Mouse (Mus musculus) intestine, embryonic 16.5 days (tissue): ENCODE measurements around the gene Cdk2ap2. TPM values are rescaled to one million over a fixed set of nuclear protein-coding genes. Genes with fewer than 3 reads are reported as not detected.
"Not testable (repeated sequence)": the region's sequence is repeated elsewhere in the genome, so short reads cannot be mapped to it uniquely, and the experiment has no call there.

Experiments
- ATAC-seq: fragments of 200-750 bp; cut with Nextera tagmentation; 2 replicates; pipeline ENCODE4 v1.8.0; 2017; ENCODE audit warnings: moderate TSS enrichment, moderate library complexity
- H3K27ac ChIP-seq: fragments of 300-500 bp; sonication (generic); 2 replicates; pipeline ENCODE4 v1.5.1; 2014; ENCODE audit warnings: mild to moderate bottlenecking, low read length
- H3K27me3 ChIP-seq: fragments of 300-500 bp; sonication (generic); replicated peaks from 2 replicates; pipeline ENCODE4 v1.6.1; 2014; ENCODE audit warnings: low read length, control low read depth, mixed read lengths; ENCODE audit not compliant: control insufficient read depth, insufficient read depth
- H3K36me3 ChIP-seq: fragments of 300-500 bp; sonication (generic); 2 replicates; pipeline ENCODE4 v1.6.1; 2014; ENCODE audit warnings: low read length, control low read depth; ENCODE audit not compliant: control insufficient read depth, insufficient read depth
- H3K4me1 ChIP-seq: fragments of 300-500 bp; sonication (generic); 2 replicates; pipeline ENCODE4 v1.6.1; 2014; ENCODE audit warnings: low read length, control low read depth, mixed read lengths; ENCODE audit not compliant: control insufficient read depth, insufficient read depth
- H3K4me2 ChIP-seq: fragments of 300-500 bp; sonication (generic); 2 replicates; pipeline ENCODE4 v1.6.1; 2014; ENCODE audit warnings: low read depth, low read length, control low read depth
- H3K4me3 ChIP-seq: fragments of 300-500 bp; sonication (generic); 2 replicates; pipeline ENCODE4 v1.5.1; 2014; ENCODE audit warnings: mild to moderate bottlenecking, low read length
- H3K9ac ChIP-seq: fragments of 300-500 bp; sonication (generic); 2 replicates; pipeline ENCODE4 v1.6.1; 2014; ENCODE audit warnings: low read depth, low read length
- H3K9me3 ChIP-seq: fragments of 300-500 bp; sonication (generic); 2 replicates; pipeline ENCODE4 v1.6.1; 2016; ENCODE audit warnings: low read length, control low read depth; ENCODE audit not compliant: control insufficient read depth
- WGBS: fragments of 180-500 bp; shearing (Covaris S2); extraction: QIAGEN DNeasy Blood & Tissue Kit; methylation state at CpG from one replicate; pipeline ENCODE4 v1.1.7; 2014; 5-methylcytosine and 5-hydroxymethylcytosine counted together
- polyA plus RNA-seq: library from polyadenylated mRNA; unstranded; fragments of >200 nt; fragmentation: Nextera tagmentation; extraction: Ambion mirVana; gene quantifications from 2 replicates; pipeline ENCODE4 v1.2.1, GENCODE M21; 2015

Cdk2ap2 gene
- polyA plus RNA-seq = 159 TPM in 2 replicates

DNA sequence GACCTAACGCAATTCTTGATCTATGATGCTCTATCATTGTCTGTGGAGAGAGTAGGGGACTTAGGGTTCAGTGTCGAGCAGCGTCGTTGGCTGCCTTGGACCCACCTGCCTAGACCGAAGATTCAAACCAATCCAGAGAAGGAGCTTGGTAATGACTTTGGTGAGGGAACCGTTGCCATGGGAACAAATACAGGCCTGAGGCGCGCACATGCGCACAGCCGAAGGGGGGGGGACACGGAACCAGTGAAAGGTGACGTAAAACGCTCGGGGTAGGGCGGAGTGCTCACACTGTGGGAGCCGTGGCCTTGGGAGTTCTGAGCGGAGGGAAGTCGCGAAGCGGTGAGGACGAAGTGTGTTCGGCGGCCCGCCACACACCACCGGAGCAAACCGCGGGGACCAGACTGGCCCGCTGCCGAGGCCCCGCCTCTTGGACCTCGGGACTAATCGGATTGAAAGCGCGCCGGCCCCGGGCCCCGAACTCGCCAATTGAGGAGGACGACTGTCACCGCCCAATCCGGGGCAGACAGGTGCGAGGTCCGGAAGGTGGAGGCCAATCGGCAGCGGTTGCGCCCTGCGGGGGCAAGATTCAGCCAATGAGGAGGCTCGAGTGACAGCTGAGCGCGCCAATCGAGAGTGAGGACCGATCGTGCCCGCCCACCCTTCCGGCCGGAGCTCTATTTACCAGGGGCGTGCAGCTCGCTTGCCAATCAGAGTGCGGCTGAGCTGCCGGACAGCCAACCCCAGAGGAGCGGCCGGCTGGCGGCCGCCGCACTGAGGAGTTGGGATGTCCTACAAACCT lies at the start of gene Cdk2ap2:
Gene Cdk2ap2 (plus strand): TSS at position 541 of the 799 bp plus-strand sequence.
- WGBS = under 1% methylated on average over 64 of the region's 65 CpGs
- peak within 1 kb of the TSS; percentile 91 for H3K27ac ChIP-seq
- H3K27me3 ChIP-seq = 0 out of 2 replicates have a peak, but pooled peaks cover 4% of the 10 kb centered on the region
- H3K4me2 ChIP-seq = peak within 1 kb of the TSS; percentile 73
- ATAC-seq = peak; percentile 94
- no peaks in the 10 kb centered on the region for H3K36me3 ChIP-seq
- H3K4me3 ChIP-seq = peak within 1 kb of the TSS; percentile 70
- H3K9ac ChIP-seq = peak within 1 kb of the TSS; percentile 76
- H3K4me1 ChIP-seq = peaks cover 38% of the 10 kb centered on the region
- H3K9me3 ChIP-seq = no peaks in the 10 kb centered on the region

DNA sequence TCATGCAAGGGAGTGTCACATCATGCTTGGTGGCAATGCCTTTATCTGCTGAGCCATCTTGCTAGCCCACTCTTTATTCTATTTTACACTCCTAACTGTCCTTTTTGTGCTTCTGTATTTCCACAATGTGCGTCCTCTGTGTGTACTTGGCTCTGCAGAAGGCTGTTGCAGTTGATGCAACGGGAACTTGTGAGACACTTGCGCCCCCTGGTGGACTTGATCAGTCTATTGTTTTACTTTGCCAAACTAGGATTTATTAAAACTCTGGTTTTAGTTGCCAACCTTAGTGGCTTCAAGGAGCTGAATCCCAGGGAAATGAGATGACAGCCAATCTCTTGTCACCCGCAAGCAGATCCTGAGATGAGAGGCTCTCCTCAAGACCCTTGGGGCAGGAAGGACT lies 49.1 kb upstream of the Cdk2ap2 start:
- no peaks in the 10 kb centered on the region; the same call in 1 of the 2 replicates for H3K9me3 ChIP-seq
- 22% methylated on average over 4 of the region's 4 CpGs for WGBS
- H3K27me3 ChIP-seq = no peaks in the 10 kb centered on the region
- H3K27ac ChIP-seq = no peak overlapping the region
- H3K4me3 ChIP-seq = no peak overlapping the region
- peaks cover 4% of the 10 kb centered on the region; the same call in 1 of the 2 replicates for H3K4me1 ChIP-seq
- ATAC-seq = no peak
- no peaks in the 10 kb centered on the region for H3K36me3 ChIP-seq
- no peak overlapping the region for H3K4me2 ChIP-seq
- H3K9ac ChIP-seq = no peak overlapping the region

DNA sequence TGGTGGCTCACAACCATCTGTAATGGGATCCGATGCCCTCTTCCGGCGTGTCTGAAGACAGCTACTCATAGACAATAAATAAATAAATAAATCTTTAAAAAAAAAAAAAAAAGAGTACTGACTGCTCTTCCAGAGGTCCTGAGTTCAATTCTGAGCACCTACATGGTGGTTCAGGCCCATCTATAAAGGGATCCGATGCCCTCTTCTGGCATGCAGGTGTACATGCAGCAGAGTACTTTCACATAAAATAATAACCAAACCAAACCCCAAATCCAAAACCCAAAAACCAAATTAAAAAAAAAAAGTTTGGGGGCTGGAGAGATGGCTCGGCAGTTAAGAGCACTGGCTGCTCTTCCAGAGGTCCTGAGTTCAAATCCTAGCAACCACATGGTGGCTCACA lies 47.9 kb upstream of the Cdk2ap2 start:
- not testable (repeated sequence) for H3K4me2 ChIP-seq, H3K9ac ChIP-seq, H3K36me3 ChIP-seq, H3K4me1 ChIP-seq, ATAC-seq, H3K27me3 ChIP-seq, H3K9me3 ChIP-seq, H3K27ac ChIP-seq, H3K4me3 ChIP-seq
- WGBS = 86% methylated on average over 5 of the region's 5 CpGs

DNA sequence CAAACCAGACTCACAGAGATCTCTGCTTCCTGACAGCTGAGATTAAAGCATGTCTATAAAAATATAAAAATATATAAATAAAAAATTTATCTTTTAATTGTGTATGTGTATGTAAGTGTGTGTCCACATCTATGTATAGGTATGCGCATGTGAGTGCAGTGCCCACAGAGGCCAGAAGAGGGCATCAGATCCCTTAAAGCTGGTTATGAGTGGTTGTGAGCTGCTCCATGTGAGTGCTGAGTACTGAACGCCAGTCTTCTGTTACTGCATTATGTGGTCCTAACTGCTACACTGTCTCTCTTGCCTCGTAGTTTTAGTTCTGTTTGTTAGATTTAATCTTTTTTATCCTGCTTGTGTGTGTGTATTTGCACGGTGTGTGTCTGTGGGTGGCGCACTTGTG lies 46.0 kb upstream of the Cdk2ap2 start:
- WGBS = 95% methylated on average over 5 of the region's 5 CpGs
- no peak overlapping the region for H3K9ac ChIP-seq
- H3K4me1 ChIP-seq = peaks cover 6% of the 10 kb centered on the region; the same call in 1 of the 2 replicates
- H3K36me3 ChIP-seq = no peaks in the 10 kb centered on the region
- H3K4me3 ChIP-seq = no peak overlapping the region
- no peak for ATAC-seq
- H3K4me2 ChIP-seq = no peak overlapping the region
- H3K27me3 ChIP-seq = no peaks in the 10 kb centered on the region
- H3K9me3 ChIP-seq = no peaks in the 10 kb centered on the region; the same call in 1 of the 2 replicates
- H3K27ac ChIP-seq = no peak overlapping the region

DNA sequence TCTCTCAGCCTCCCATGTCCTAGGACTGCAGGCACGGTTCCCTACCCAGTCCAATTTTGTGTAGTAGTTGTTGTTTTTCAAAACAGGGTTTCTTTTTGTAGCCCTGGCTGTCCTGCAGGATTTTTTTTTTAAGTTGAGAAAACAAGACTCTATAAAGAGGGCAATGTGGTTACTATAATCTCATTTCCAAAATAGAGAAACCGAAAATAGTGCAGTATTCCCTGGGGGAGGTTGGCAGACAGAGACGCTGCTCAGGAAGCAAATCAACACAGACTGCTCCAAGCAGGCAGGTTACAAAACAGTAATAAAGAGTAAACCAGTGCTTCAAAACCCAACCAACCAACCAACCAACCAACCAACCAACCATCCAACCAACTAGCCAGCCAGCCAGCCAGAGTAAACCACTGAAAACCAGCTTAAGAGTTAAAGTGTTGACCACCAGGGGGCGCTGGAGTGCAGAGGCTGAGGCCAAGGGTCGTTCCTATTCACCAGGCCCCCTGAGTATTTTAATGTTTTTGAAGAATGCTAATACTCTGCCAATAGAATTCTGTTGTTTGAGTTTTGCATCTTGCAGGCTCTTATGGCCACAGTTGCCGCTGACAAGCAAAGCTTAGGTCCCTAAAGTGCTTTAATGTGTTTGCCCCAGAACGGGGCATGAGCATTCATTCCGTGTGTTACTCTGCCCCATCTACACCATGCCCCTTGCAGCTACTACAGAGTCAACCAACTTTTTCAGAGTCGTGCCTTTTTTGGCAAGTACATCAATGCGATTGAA lies 45.1 kb upstream of the Cdk2ap2 start:
- Histone ChIP-seq H3K27me3 (no peaks in the 10 kb centered on the region), H3K27ac (no peak overlapping the region), H3K9me3 (no peaks in the 10 kb centered on the region; the same call in 1 of the 2 replicates), H3K4me2 (no peak overlapping the region), H3K4me1 (peaks cover 12% of the 10 kb centered on the region), H3K9ac (no peak overlapping the region), H3K4me3 (no peak overlapping the region), H3K36me3 (no peaks in the 10 kb centered on the region)
- WGBS = 52% methylated on average over 10 of the region's 10 CpGs
- ATAC-seq = no peak

DNA sequence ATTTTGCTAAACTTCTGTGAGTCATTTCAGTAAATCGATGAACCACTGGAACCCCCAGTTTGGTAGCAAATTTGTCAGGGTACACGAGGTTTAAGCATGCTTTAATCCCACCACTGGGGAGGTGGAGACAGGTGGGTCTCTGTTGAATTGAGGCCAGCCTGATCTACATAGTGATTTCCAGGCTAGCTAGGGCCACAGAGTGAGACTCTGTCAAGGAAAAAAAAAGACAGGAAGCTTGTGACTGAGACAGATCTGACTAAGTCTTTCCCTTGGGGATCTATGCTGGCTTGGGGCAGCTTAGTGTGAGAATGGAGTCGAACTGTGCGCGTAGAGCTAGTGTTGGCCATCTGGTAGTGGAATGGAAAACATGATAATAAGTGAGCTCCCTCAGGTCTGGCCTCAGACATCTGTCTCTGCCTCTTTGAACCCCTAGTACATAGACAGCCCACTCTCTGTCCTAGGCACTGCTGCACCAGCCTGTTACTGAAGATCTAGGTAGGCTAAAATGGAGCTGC lies 44.4 kb upstream of the Cdk2ap2 start:
- no peak overlapping the region for H3K4me3 ChIP-seq
- no peak overlapping the region for H3K9ac ChIP-seq
- no peaks in the 10 kb centered on the region for H3K27me3 ChIP-seq
- 80% methylated on average over 5 of the region's 5 CpGs for WGBS
- H3K4me2 ChIP-seq = no peak overlapping the region
- H3K4me1 ChIP-seq = peaks cover 15% of the 10 kb centered on the region
- H3K9me3 ChIP-seq = no peaks in the 10 kb centered on the region; the same call in 1 of the 2 replicates
- no peak overlapping the region for H3K27ac ChIP-seq
- ATAC-seq = no peak
- H3K36me3 ChIP-seq = no peaks in the 10 kb centered on the region

DNA sequence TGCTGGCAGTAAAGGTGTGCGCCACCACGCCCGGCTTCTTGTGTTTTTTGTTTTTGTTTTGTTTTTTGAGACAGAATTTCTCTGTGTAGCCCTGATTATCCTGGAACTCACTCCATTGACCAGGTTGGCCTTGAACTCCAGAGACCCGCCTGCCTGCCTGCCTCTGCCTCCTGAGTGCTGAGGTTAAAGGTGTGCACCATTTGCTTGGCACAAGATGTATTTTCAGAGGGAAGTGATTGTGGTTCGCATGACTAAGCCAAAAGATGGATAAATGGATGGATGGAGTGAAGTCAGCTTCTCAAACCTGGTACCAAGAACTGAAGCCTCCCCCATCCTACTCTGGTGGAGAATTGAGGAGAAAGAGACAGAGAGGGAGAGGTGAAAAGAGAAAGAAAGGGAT lies 42.4 kb upstream of the Cdk2ap2 start:
- Histone ChIP-seq H3K36me3 (no peaks in the 10 kb centered on the region), H3K27ac (no peak overlapping the region), H3K4me1 (peaks cover 15% of the 10 kb centered on the region), H3K4me3 (no peak overlapping the region), H3K9ac (no peak overlapping the region), H3K27me3 (no peaks in the 10 kb centered on the region), H3K4me2 (no peak overlapping the region), H3K9me3 (no peaks in the 10 kb centered on the region; the same call in 1 of the 2 replicates)
- 88% methylated on average over 5 of the region's 5 CpGs for WGBS
- no peak for ATAC-seq

DNA sequence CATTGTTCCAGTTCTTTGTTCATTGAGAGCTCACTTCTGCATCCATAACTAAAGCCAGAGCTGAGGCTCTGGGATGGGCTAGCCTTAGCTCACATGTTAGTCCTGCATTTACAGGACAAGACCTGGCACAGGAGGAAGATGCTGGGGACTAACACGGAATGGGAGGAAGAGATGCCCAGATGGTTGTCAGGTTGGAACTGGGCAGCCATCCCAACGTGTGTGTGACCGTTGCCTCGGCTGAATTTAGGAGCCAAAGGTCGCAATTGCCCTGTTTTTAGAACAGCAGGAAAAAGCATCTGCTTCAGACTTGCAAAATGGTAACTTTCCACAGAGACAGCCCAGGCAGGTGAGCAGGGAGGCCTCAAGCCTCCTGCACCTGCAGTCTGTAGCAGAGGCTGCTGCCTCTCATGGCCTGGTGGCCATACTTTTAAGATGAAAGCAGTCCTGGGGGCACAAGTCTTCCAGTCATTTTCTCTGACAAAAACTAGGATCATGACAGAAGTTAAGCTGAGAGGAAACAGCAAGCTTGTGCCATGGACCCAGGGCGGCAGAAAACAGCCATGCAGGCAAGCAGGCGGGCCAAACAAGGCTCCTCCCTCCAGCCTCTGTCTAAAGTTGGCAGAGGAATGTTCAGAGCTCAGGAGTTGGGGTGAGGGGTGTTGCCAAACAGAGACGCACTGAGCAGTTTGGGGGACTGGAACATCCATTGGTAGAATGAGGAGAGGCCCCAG lies 41.6 kb upstream of the Cdk2ap2 start:
- no peak overlapping the region for H3K4me2 ChIP-seq
- no peak for ATAC-seq

More for the DNA sequence above, 41.6 kb upstream of the Cdk2ap2 start:
- Histone ChIP-seq H3K4me1 (peaks cover 15% of the 10 kb centered on the region), H3K4me3 (no peak overlapping the region), H3K27me3 (no peaks in the 10 kb centered on the region), H3K36me3 (no peaks in the 10 kb centered on the region), H3K9me3 (no peaks in the 10 kb centered on the region; the same call in 1 of the 2 replicates), H3K27ac (0 out of 2 replicates have a peak overlapping the region, but pooled peaks have one; percentile 16), H3K9ac (no peak overlapping the region)
- WGBS = 70% methylated on average over 8 of the region's 8 CpGs
